Mouse (Mus musculus) intestine, embryonic 16.5 days (tissue): Measurements from ENCODE around the gene Impg1. TPM values are rescaled to one million over a fixed set of nuclear protein-coding genes. Genes with fewer than 3 reads are reported as not detected.

Source experiments
- ATAC-seq: fragments of 200-750 bp; cut with Nextera tagmentation; 2 replicates; pipeline ENCODE4 v1.8.0; 2017; ENCODE audit warnings: moderate TSS enrichment, moderate library complexity
- H3K27ac ChIP-seq: fragments of 300-500 bp; sonication (generic); 2 replicates; pipeline ENCODE4 v1.5.1; 2014; ENCODE audit warnings: mild to moderate bottlenecking, low read length
- H3K27me3 ChIP-seq: fragments of 300-500 bp; sonication (generic); replicated peaks from 2 replicates; pipeline ENCODE4 v1.6.1; 2014; ENCODE audit warnings: low read length, control low read depth, mixed read lengths; ENCODE audit not compliant: control insufficient read depth, insufficient read depth
- H3K36me3 ChIP-seq: fragments of 300-500 bp; sonication (generic); 2 replicates; pipeline ENCODE4 v1.6.1; 2014; ENCODE audit warnings: low read length, control low read depth; ENCODE audit not compliant: control insufficient read depth, insufficient read depth
- H3K4me1 ChIP-seq: fragments of 300-500 bp; sonication (generic); 2 replicates; pipeline ENCODE4 v1.6.1; 2014; ENCODE audit warnings: low read length, control low read depth, mixed read lengths; ENCODE audit not compliant: control insufficient read depth, insufficient read depth
- H3K4me2 ChIP-seq: fragments of 300-500 bp; sonication (generic); 2 replicates; pipeline ENCODE4 v1.6.1; 2014; ENCODE audit warnings: low read depth, low read length, control low read depth
- H3K4me3 ChIP-seq: fragments of 300-500 bp; sonication (generic); 2 replicates; pipeline ENCODE4 v1.5.1; 2014; ENCODE audit warnings: mild to moderate bottlenecking, low read length
- H3K9ac ChIP-seq: fragments of 300-500 bp; sonication (generic); 2 replicates; pipeline ENCODE4 v1.6.1; 2014; ENCODE audit warnings: low read depth, low read length
- H3K9me3 ChIP-seq: fragments of 300-500 bp; sonication (generic); 2 replicates; pipeline ENCODE4 v1.6.1; 2016; ENCODE audit warnings: low read length, control low read depth; ENCODE audit not compliant: control insufficient read depth
- WGBS: fragments of 180-500 bp; shearing (Covaris S2); extraction: QIAGEN DNeasy Blood & Tissue Kit; methylation state at CpG from one replicate; pipeline ENCODE4 v1.1.7; 2014; 5-methylcytosine and 5-hydroxymethylcytosine counted together
- polyA plus RNA-seq: library from polyadenylated mRNA; unstranded; fragments of >200 nt; fragmentation: Nextera tagmentation; extraction: Ambion mirVana; gene quantifications from 2 replicates; pipeline ENCODE4 v1.2.1, GENCODE M21; 2015

Gene Impg1
- polyA plus RNA-seq, 1 experiment from 2014 or later, result 0.06 TPM

GRCm38 (mm10) chr9:80299031-80299430, 166.2 kb downstream of the Impg1 start:
- Histone ChIP-seq H3K4me2 (no peak overlapping the region), H3K27me3 (no peaks in the 10 kb centered on the region), H3K9ac (no peak overlapping the region), H3K36me3 (0 out of 2 replicates have a peak, but pooled peaks cover 4% of the 10 kb centered on the region), H3K4me1 (no peaks in the 10 kb centered on the region), H3K27ac (no peak overlapping the region), H3K9me3 (no peaks in the 10 kb centered on the region), H3K4me3 (no peak overlapping the region)
- WGBS, result 94% methylated on average over 9 of the region's 9 CpGs
- ATAC-seq, result no peak

GRCm38 (mm10) chr9:80296086-80296485, 169.2 kb downstream of the Impg1 start:
- H3K9ac ChIP-seq, result no peak overlapping the region
- H3K27me3 ChIP-seq, result no peaks in the 10 kb centered on the region
- 80% methylated on average over 4 of the region's 4 CpGs for WGBS
- no peaks in the 10 kb centered on the region for H3K4me1 ChIP-seq
- H3K27ac ChIP-seq, result no peak overlapping the region
- 0 out of 2 replicates have a peak, but pooled peaks cover 4% of the 10 kb centered on the region for H3K36me3 ChIP-seq
- no peak for ATAC-seq
- no peak overlapping the region for H3K4me2 ChIP-seq
- H3K9me3 ChIP-seq, result no peaks in the 10 kb centered on the region
- no peak overlapping the region for H3K4me3 ChIP-seq

- no peak overlapping the region for H3K4me3 ChIP-seq
- H3K9me3 ChIP-seq, result no peaks in the 10 kb centered on the region
- peaks cover 10% of the 10 kb centered on the region for H3K36me3 ChIP-seq
- no peaks in the 10 kb centered on the region for H3K27me3 ChIP-seq
- H3K4me2 ChIP-seq, result no peak overlapping the region
- H3K27ac ChIP-seq, result no peak overlapping the region
- WGBS, result 54% methylated on average over 2 of the region's 2 CpGs
- no peaks in the 10 kb centered on the region for H3K4me1 ChIP-seq
- no peak for ATAC-seq
- no peak overlapping the region for H3K9ac ChIP-seq
Observed at GRCm38 (mm10) chr9:80293056-80293584, 172.2 kb downstream of the Impg1 start.

- peaks cover 11% of the 10 kb centered on the region for H3K36me3 ChIP-seq
Observed at GRCm38 (mm10) chr9:80286845-80287244, 178.4 kb downstream of the Impg1 start.

GRCm38 (mm10) chr9:80284539-80285174, 180.6 kb downstream of the Impg1 start:
- WGBS, result 84% methylated on average over 2 of the region's 2 CpGs
- no peaks in the 10 kb centered on the region for H3K4me1 ChIP-seq
- no peak for ATAC-seq
- H3K27me3 ChIP-seq, result no peaks in the 10 kb centered on the region
- no peaks in the 10 kb centered on the region for H3K9me3 ChIP-seq
- H3K4me3 ChIP-seq, result no peak overlapping the region
- no peak overlapping the region for H3K27ac ChIP-seq
- H3K36me3 ChIP-seq, result peaks cover 5% of the 10 kb centered on the region
- H3K4me2 ChIP-seq, result no peak overlapping the region
- no peak overlapping the region for H3K9ac ChIP-seq

More at GRCm38 (mm10) chr9:80286845-80287244, 178.4 kb downstream of the Impg1 start:
- WGBS, result 90% methylated on average over 7 of the region's 7 CpGs
- Histone ChIP-seq H3K4me1 (no peaks in the 10 kb centered on the region), H3K4me2 (no peak overlapping the region), H3K9me3 (no peaks in the 10 kb centered on the region), H3K27ac (no peak overlapping the region), H3K4me3 (no peak overlapping the region), H3K9ac (no peak overlapping the region), H3K27me3 (no peaks in the 10 kb centered on the region)
- ATAC-seq, result no peak

- Histone ChIP-seq H3K4me1 (no peaks in the 10 kb centered on the region), H3K27me3 (no peaks in the 10 kb centered on the region), H3K4me2 (no peak overlapping the region), H3K36me3 (peaks cover 6% of the 10 kb centered on the region), H3K4me3 (no peak overlapping the region), H3K9ac (no peak overlapping the region), H3K9me3 (no peaks in the 10 kb centered on the region), H3K27ac (no peak overlapping the region)
- WGBS, result 91% methylated on average over 3 of the region's 3 CpGs
- no peak for ATAC-seq
Observed at GRCm38 (mm10) chr9:80282426-80282825, 182.9 kb downstream of the Impg1 start.

- H3K27me3 ChIP-seq, result no peaks in the 10 kb centered on the region
- no peak overlapping the region for H3K4me3 ChIP-seq
- H3K36me3 ChIP-seq, result peaks cover 14% of the 10 kb centered on the region
- ATAC-seq, result no peak
- no peak overlapping the region for H3K9ac ChIP-seq
- H3K9me3 ChIP-seq, result no peaks in the 10 kb centered on the region
- no peak overlapping the region for H3K27ac ChIP-seq
- no peak overlapping the region for H3K4me2 ChIP-seq
- WGBS, result 100% methylated on average over 1 of the region's 1 CpGs
- no peaks in the 10 kb centered on the region for H3K4me1 ChIP-seq
Observed at GRCm38 (mm10) chr9:80280724-80281123, 184.6 kb downstream of the Impg1 start.

GRCm38 (mm10) chr9:80277770-80278169, 187.5 kb downstream of the Impg1 start:
- H3K36me3 ChIP-seq, result peaks cover 12% of the 10 kb centered on the region; the same call in 1 of the 2 replicates
- WGBS, result 83% methylated on average over 6 of the region's 6 CpGs
- H3K4me3 ChIP-seq, result no peak overlapping the region
- H3K27me3 ChIP-seq, result no peaks in the 10 kb centered on the region
- no peak for ATAC-seq
- H3K9ac ChIP-seq, result no peak overlapping the region
- no peak overlapping the region for H3K4me2 ChIP-seq
- H3K9me3 ChIP-seq, result no peaks in the 10 kb centered on the region
- no peak overlapping the region for H3K27ac ChIP-seq
- H3K4me1 ChIP-seq, result no peaks in the 10 kb centered on the region

GRCm38 (mm10) chr9:80277157-80277556, 188.1 kb downstream of the Impg1 start:
- Histone ChIP-seq H3K27ac (no peak overlapping the region), H3K36me3 (peaks cover 12% of the 10 kb centered on the region; the same call in 1 of the 2 replicates), H3K27me3 (no peaks in the 10 kb centered on the region), H3K4me3 (no peak overlapping the region), H3K9me3 (no peaks in the 10 kb centered on the region), H3K4me1 (no peaks in the 10 kb centered on the region), H3K9ac (no peak overlapping the region), H3K4me2 (no peak overlapping the region)
- ATAC-seq, result no peak
- WGBS, result 50% methylated on average over 2 of the region's 2 CpGs

GRCm38 (mm10) chr9:80275772-80276134, 189.5 kb downstream of the Impg1 start:
- no peak overlapping the region for H3K9ac ChIP-seq
- no peaks in the 10 kb centered on the region for H3K4me1 ChIP-seq
- H3K27ac ChIP-seq, result no peak overlapping the region
- H3K4me2 ChIP-seq, result no peak overlapping the region
- ATAC-seq, result no peak
- WGBS, result 62% methylated on average over 1 of the region's 1 CpGs
- H3K27me3 ChIP-seq, result no peaks in the 10 kb centered on the region
- H3K36me3 ChIP-seq, result peaks cover 12% of the 10 kb centered on the region; the same call in 1 of the 2 replicates
- H3K4me3 ChIP-seq, result no peak overlapping the region
- no peaks in the 10 kb centered on the region for H3K9me3 ChIP-seq
